Mouse (Mus musculus): ENCODE data around the gene Hist1h1a. TPM values are rescaled to one million over a fixed set of nuclear protein-coding genes. Genes with fewer than 3 reads are reported as not detected.
"Not testable (repeated sequence)": the region's sequence is repeated elsewhere in the genome, so short reads cannot be mapped to it uniquely, and the experiment has no call there.

Hist1h1a gene
- polyA plus RNA-seq, 1 experiment from 2014 or later: 1.0 TPM

DNA sequence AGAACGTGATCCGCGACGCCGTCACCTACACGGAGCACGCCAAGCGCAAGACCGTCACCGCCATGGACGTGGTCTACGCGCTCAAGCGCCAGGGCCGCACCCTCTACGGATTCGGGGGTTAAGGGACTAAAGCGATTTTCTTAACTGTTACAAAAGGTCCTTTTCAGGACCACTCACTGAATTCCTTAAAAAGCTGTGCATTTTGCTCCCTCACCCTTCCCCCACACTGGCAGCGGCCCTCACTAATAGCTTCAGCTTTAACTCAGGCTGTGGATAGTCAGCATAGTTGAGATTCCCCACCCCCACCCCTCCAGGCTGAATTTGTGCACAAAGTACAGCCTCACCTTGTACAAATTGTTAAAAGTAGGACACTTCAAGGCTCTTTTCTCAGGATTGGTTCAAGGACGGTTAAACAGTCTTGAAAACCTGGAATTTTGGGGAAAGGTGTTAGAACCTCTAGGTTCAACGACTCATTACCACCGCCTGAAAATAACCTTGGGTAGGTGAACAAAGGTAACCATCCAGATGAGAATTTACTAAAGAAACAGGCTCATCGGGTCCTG is 6.2 kb upstream of the Hist1h1a start:
- WGBS: 2% methylated on average over 16 of the region's 23 CpGs
- Histone ChIP-seq H3K4me1 (replicated peaks; ENCODE audit: control insufficient read depth, insufficient read depth, low read length) (peaks cover 21% of the 10 kb centered on the region), H3K36me3 (ENCODE audit: control insufficient read depth, insufficient read depth) (no peaks in the 10 kb centered on the region), H3K4me2 (ENCODE audit: low read length) (peak overlapping the region; percentile 72), H3K9me3 (ENCODE audit: control insufficient read depth, low read length) (no peaks in the 10 kb centered on the region), H3K4me3 (replicated peaks; ENCODE audit: low read length) (peak overlapping the region; percentile 40), H3K9ac (replicated peaks; ENCODE audit: low read depth, low read length) (peak overlapping the region; percentile 53), H3K27me3 (replicated peaks; ENCODE audit: control insufficient read depth, insufficient read depth, low read length) (no peaks in the 10 kb centered on the region), H3K27ac (ENCODE audit: low read length) (peak overlapping the region; percentile 77)
- no peak; the same call in 1 of the 2 replicates for ATAC-seq

DNA sequence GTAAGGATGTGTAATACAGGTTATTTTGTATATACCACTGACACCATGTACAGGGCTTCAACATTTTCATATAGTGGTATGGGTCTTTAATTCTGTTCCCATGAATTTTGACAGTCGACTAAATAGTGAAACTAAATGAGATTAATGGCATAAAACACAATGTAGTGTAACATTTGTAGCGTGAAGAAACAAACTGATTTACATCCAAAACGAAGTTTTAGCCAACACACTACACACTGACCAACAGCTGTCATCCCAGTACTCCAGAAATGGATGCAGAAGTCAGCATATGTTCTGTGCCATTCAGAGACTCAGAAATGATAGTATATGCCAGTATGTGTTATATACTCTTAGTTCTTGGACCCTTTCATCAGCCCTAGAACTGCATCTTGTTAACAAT is 5.5 kb upstream of the Hist1h1a start:
- no peak overlapping the region for H3K27ac ChIP-seq (ENCODE audit: low read length)
- WGBS: 40% methylated on average over 3 of the region's 3 CpGs
- H3K9ac ChIP-seq (replicated peaks; ENCODE audit: low read depth, low read length): no peak overlapping the region
- no peaks in the 10 kb centered on the region for H3K9me3 ChIP-seq (ENCODE audit: control insufficient read depth, low read length)
- ATAC-seq: no peak
- peaks cover 19% of the 10 kb centered on the region for H3K4me1 ChIP-seq (replicated peaks; ENCODE audit: control insufficient read depth, insufficient read depth, low read length)
- H3K4me2 ChIP-seq (ENCODE audit: low read length): no peak overlapping the region
- no peak overlapping the region for H3K4me3 ChIP-seq (replicated peaks; ENCODE audit: low read length)
- H3K36me3 ChIP-seq (ENCODE audit: control insufficient read depth, insufficient read depth): no peaks in the 10 kb centered on the region
- no peaks in the 10 kb centered on the region for H3K27me3 ChIP-seq (replicated peaks; ENCODE audit: control insufficient read depth, insufficient read depth, low read length)

DNA sequence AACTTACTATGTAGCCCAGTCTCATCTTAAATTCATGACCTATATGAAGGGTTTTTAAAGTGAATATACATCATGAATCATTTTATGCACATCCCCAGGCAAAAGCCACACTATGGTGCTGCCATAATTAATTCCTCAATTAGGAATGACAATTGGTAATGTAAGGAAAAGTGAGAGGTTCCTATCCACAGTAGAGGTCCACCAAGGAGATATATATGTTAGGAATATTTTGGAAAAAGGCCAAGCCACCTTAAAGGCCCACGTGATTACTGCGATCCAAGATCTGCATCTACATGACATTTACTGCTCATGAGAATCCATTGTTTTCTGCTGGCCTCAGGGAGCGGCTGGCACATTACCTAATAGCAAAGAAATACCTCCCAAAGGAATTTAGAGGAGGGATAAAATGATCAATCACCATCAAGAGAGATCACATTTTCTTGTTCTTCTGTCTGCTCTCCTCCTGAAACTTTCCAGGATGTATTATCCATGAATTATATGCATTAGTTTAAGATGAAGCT is 4.2 kb upstream of the Hist1h1a start:
- no peaks in the 10 kb centered on the region for H3K36me3 ChIP-seq (ENCODE audit: control insufficient read depth, insufficient read depth)
- no peaks in the 10 kb centered on the region for H3K27me3 ChIP-seq (replicated peaks; ENCODE audit: control insufficient read depth, insufficient read depth, low read length)
- H3K9ac ChIP-seq (replicated peaks; ENCODE audit: low read depth, low read length): no peak overlapping the region
- peaks cover 28% of the 10 kb centered on the region for H3K4me1 ChIP-seq (replicated peaks; ENCODE audit: control insufficient read depth, insufficient read depth, low read length)
- no peak for ATAC-seq
- no peak overlapping the region for H3K4me2 ChIP-seq (ENCODE audit: low read length)
- no peak overlapping the region for H3K4me3 ChIP-seq (replicated peaks; ENCODE audit: low read length)
- H3K9me3 ChIP-seq (ENCODE audit: control insufficient read depth, low read length): no peaks in the 10 kb centered on the region
- WGBS: 68% methylated on average over 3 of the region's 3 CpGs
- H3K27ac ChIP-seq (ENCODE audit: low read length): no peak overlapping the region

DNA sequence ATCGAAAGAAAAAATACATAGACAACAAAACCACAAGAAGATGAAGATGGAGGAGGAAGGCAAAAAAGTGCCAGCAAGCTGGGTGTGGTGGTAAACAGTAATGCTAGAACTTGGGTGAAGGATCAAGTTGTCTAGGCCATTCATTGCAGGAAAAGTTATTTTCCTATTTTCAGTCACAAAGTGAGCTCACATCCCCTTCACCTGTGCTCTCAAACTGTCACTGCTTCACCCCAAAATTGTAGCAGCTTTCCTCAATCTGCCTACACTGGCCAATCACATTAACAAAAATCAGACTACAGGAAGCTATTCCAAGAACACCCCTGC is 3.6 kb upstream of the Hist1h1a start:
- Histone ChIP-seq H3K36me3 (ENCODE audit: control insufficient read depth, insufficient read depth) (no peaks in the 10 kb centered on the region), H3K27me3 (replicated peaks; ENCODE audit: control insufficient read depth, insufficient read depth, low read length) (no peaks in the 10 kb centered on the region), H3K27ac (ENCODE audit: low read length) (no peak overlapping the region; the same call in 1 of the 2 replicates), H3K9me3 (ENCODE audit: control insufficient read depth, low read length) (no peaks in the 10 kb centered on the region), H3K4me1 (replicated peaks; ENCODE audit: control insufficient read depth, insufficient read depth, low read length) (peaks cover 30% of the 10 kb centered on the region), H3K9ac (replicated peaks; ENCODE audit: low read depth, low read length) (no peak overlapping the region), H3K4me3 (replicated peaks; ENCODE audit: low read length) (no peak overlapping the region; the same call in 1 of the 2 replicates), H3K4me2 (ENCODE audit: low read length) (peak overlapping the region; percentile 94)
- ATAC-seq: no peak
- WGBS: 76% methylated on average over 1 of the region's 1 CpGs

DNA sequence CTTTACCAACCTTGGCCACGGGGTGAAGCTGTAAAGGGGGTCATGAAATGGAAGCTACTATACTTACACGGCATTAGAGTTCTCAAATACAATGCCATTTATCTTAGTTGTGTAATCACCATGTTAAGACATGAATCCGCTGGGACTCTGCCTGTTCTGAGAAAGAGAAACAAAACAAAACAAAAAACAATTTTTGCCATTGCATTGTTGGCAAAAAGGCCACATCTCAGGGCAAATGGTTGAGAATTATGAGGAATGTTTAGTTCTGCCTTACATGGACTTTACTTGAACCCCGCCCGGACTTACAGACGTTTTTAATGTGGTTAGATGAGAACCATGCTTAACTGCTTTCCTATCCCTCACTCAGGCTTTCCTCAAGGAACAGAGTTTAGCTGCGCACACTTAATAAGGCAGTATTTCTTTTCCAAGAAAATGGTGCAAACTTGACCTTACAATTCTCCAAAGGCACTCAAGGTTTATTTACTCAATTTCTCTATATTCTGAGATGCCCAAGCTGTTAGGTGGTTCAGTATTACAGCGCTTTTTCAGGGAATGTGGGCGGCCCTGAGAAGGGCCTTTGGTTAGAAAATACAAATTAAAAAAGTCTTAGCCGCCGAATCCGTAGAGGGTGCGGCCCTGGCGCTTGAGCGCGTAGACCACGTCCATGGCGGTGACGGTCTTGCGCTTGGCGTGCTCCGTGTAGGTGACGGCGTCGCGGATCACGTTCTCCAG is 3.1 kb upstream of the Hist1h1a start:
- H3K27ac ChIP-seq (ENCODE audit: low read length): peak overlapping the region; percentile 86
- no peaks in the 10 kb centered on the region for H3K9me3 ChIP-seq (ENCODE audit: control insufficient read depth, low read length)
- peak overlapping the region; percentile 57 for H3K9ac ChIP-seq (replicated peaks; ENCODE audit: low read depth, low read length)
- peak; percentile 23 for ATAC-seq
- H3K4me1 ChIP-seq (replicated peaks; ENCODE audit: control insufficient read depth, insufficient read depth, low read length): peaks cover 30% of the 10 kb centered on the region
- 1% methylated on average over 19 of the region's 27 CpGs for WGBS
- peak overlapping the region; percentile 51 for H3K4me3 ChIP-seq (replicated peaks; ENCODE audit: low read length)
- no peaks in the 10 kb centered on the region for H3K36me3 ChIP-seq (ENCODE audit: control insufficient read depth, insufficient read depth)
- no peaks in the 10 kb centered on the region for H3K27me3 ChIP-seq (replicated peaks; ENCODE audit: control insufficient read depth, insufficient read depth, low read length)
- H3K4me2 ChIP-seq (ENCODE audit: low read length): peak overlapping the region; percentile 94

DNA sequence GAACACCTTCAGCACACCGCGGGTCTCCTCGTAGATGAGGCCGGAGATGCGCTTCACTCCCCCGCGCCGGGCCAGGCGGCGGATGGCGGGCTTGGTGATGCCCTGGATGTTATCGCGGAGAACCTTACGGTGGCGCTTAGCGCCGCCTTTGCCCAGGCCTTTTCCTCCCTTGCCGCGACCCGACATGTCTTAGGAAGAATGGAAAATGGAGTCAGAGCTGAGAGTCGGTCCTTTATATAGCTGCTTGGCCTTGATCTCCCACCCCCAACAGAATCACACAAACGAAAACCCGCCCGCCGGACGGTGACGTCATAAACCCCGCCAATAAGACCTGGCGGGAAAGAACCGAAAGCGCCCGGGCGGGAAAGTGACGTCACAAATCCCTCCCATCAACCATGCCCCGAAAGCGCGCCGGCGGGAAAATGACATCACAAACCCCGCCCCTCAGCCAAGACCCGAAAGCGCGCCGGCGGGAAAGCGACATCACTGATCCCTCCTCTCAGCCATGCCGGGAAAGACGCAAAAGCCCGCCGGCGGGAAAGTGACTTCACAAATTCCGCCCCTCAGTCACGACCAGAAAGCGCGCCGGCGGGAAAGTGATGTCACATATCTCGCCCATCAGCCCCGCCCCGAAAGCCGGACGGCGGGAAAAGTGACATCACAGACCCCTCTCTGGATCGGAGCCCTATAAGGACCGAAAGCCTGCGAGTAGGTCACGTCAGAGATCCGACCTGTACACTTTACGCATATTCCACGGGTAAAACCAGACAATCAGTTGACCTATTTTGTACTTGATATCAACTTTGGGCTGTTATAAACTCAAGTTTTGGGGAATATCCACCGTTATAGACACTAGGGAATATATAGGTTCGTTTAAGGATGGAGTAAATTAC is 2.2 kb upstream of the Hist1h1a start, which contains the start of gene Hist1h4a:
Gene Hist1h4a, minus strand, starts transcription at position 259 of the 893 bp plus-strand sequence.
- Histone ChIP-seq H3K27me3 (replicated peaks; ENCODE audit: control insufficient read depth, insufficient read depth, low read length) (no peaks in the 10 kb centered on the region), H3K4me2 (ENCODE audit: low read length) (peak within 1 kb of the TSS; percentile 94), H3K9me3 (ENCODE audit: control insufficient read depth, low read length) (no peaks in the 10 kb centered on the region), H3K27ac (ENCODE audit: low read length) (peak within 1 kb of the TSS; percentile 86), H3K4me3 (replicated peaks; ENCODE audit: low read length) (peak within 1 kb of the TSS; percentile 51), H3K36me3 (ENCODE audit: control insufficient read depth, insufficient read depth) (no peaks in the 10 kb centered on the region), H3K4me1 (replicated peaks; ENCODE audit: control insufficient read depth, insufficient read depth, low read length) (peaks cover 30% of the 10 kb centered on the region), H3K9ac (replicated peaks; ENCODE audit: low read depth, low read length) (peak within 1 kb of the TSS; percentile 57)
- peak; percentile 71 for ATAC-seq
- WGBS: under 1% methylated on average over 64 of the region's 72 CpGs

DNA sequence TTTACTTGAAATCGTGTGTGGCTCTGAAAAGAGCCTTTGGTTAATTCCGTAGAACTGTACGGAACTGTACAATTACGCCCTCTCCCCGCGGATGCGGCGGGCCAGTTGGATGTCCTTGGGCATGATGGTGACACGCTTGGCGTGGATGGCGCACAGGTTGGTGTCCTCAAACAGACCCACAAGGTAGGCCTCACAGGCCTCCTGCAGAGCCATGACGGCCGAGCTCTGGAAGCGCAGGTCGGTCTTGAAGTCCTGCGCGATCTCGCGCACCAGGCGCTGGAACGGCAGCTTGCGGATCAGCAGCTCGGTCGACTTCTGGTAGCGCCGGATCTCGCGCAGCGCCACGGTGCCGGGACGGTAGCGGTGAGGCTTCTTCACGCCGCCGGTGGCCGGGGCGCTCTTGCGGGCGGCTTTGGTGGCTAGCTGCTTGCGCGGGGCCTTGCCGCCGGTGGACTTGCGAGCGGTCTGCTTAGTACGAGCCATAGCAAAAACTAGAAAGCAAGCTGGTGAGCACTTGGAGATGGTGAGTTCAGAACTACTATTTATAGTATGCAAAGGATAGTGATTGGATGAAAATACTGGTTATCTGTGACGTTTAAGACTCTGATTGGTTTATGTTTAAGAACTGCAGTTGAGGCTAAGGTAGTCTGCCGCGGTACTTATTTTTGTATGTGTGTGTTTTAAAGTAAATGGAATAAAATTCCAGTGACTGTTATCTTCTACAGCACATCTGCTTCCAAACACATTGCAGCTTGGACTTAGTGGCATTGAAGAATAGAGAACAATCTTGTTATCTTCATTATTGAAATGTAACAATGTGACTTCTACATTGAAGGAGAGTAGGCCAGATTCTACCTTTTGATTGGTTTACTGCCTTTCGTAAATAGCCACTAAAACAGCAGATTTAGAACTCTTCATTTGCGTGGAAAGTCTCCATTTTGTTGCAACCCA is 1.3 kb upstream of the Hist1h1a start, which contains the start of gene Hist1h3a:
Gene Hist1h3a, minus strand, starts transcription at position 516 of the 951 bp plus-strand sequence.
- H3K27me3 ChIP-seq (replicated peaks; ENCODE audit: control insufficient read depth, insufficient read depth, low read length); H3K36me3 ChIP-seq (ENCODE audit: control insufficient read depth, insufficient read depth); H3K9me3 ChIP-seq (ENCODE audit: control insufficient read depth, low read length): not testable (repeated sequence)
- ATAC-seq: peak; percentile 67
- H3K4me3 ChIP-seq (replicated peaks; ENCODE audit: low read length): peak within 1 kb of the TSS; percentile 63
- H3K9ac ChIP-seq (replicated peaks; ENCODE audit: low read depth, low read length): peak within 1 kb of the TSS; percentile 46
- WGBS: under 1% methylated on average over 31 of the region's 52 CpGs
- H3K4me1 ChIP-seq (replicated peaks; ENCODE audit: control insufficient read depth, insufficient read depth, low read length): peaks cover 30% of the 10 kb centered on the region
- H3K4me2 ChIP-seq (ENCODE audit: low read length): peak within 1 kb of the TSS; percentile 94
- H3K27ac ChIP-seq (ENCODE audit: low read length): peak within 1 kb of the TSS; percentile 84

DNA sequence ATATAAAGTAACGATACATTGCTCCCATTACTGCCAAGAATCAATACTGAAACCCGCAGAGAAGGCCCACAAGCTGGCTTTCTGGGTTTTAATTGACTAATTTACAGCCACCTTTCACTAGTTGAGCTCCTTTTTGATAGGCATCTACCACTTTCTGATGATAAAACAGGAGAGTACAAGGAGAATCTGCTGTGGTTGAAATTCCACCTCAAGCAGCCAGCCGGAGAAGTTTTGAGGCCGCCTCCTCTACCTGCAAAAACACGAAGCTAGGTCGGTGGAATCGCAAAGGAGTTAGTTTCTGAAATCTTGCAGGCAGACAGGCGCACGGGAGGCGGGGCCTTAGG is 252 bp upstream of the Hist1h1a start:
- under 1% methylated on average over 10 of the region's 10 CpGs for WGBS
- H3K9ac ChIP-seq (replicated peaks; ENCODE audit: low read depth, low read length): peak overlapping the region; percentile 37; the same call in 1 of the 2 replicates
- H3K9me3 ChIP-seq (ENCODE audit: control insufficient read depth, low read length): no peaks in the 10 kb centered on the region
- peak overlapping the region; percentile 94 for H3K4me2 ChIP-seq (ENCODE audit: low read length)
- no peak for ATAC-seq
- peak overlapping the region; percentile 63 for H3K4me3 ChIP-seq (replicated peaks; ENCODE audit: low read length)
- H3K4me1 ChIP-seq (replicated peaks; ENCODE audit: control insufficient read depth, insufficient read depth, low read length): peaks cover 25% of the 10 kb centered on the region
- no peaks in the 10 kb centered on the region for H3K36me3 ChIP-seq (ENCODE audit: control insufficient read depth, insufficient read depth)
- no peaks in the 10 kb centered on the region for H3K27me3 ChIP-seq (replicated peaks; ENCODE audit: control insufficient read depth, insufficient read depth, low read length)
- H3K27ac ChIP-seq (ENCODE audit: low read length): peak overlapping the region; percentile 84
